Mouse (Mus musculus): Measurements from ENCODE around the gene B4galt2. TPM values are rescaled to one million over a fixed set of nuclear protein-coding genes. Genes with fewer than 3 reads are reported as not detected.

Gene B4galt2
- total and polyA plus RNA-seq, 3 experiments, result 0.08 to 0.19 TPM; not detected in 1

DNA sequence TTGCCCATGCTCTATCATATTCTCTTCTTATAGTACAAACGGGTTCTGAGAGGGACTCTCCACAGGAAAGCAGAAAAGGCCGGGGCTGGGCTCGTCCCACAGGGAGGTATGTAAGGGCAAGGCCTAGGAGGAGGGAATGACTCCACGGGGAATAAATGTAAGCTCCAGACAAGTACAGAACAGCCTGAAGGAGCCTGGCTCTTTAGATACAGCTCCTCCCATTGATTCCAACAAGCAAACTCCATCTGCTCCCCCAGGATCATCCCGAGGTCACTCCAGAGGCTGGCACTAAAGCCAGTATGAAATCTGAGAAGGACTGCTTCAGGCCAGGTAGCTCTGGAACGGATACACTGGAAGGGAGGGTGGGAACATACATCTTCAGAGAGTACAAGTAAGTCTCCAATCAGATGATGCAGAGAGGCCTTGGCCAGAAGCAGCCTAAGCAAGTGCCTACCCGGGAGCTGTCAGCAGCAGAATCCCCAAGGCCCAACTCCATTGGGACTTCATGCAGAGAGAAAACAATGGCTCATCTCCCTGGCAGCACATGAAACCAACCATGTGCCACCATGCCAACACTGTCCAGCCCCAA, 29.5 kb upstream of the B4galt2 start:
- H3K27me3 ChIP-seq (ENCODE audit: control insufficient read depth in 1 of 2, insufficient read depth in 2 of 2, low read length in 2 of 2), result no peaks in the 10 kb centered on the region
- no peaks in the 10 kb centered on the region for H3K9me3 ChIP-seq (replicated peaks; ENCODE audit: insufficient read depth, low read length)
- H3K4me1 ChIP-seq (ENCODE audit: control insufficient read depth in 1 of 2, insufficient read depth in 2 of 2, low read length in 2 of 2), result peaks cover 6 to 26% of the 10 kb centered on the region in 2 experiments; a peak in 3 of 4 replicates
- H3K4me3 ChIP-seq (ENCODE audit: control insufficient read depth in 1 of 2, insufficient read depth in 1 of 2, low read depth in 2 of 2, low read length in 2 of 2), result no peak overlapping the region
- TF ChIP-seq HCFC1 (IDR thresholded peaks at IDR 0.05; ENCODE audit: low read depth, low read length) (no peak), UBTF (IDR thresholded peaks at IDR 0.05; ENCODE audit: borderline replicate concordance, insufficient read depth, low read depth, low read length) (no peak), MEF2A (IDR thresholded peaks at IDR 0.05; ENCODE audit: extremely low read depth, insufficient replicate concordance, low read depth, low read length, poor library complexity, severe bottlenecking) (no peak), ETS1 (IDR thresholded peaks at IDR 0.05; ENCODE audit: low read depth, low read length) (no peak), E2F4 (IDR thresholded peaks at IDR 0.05; ENCODE audit: borderline replicate concordance, low read depth, low read length) (no peak), ZKSCAN1 (IDR thresholded peaks at IDR 0.05; ENCODE audit: low read depth, low read length) (no peak), MAFK (IDR thresholded peaks at IDR 0.05; ENCODE audit: borderline replicate concordance, low read depth, low read length) (no peak), ZMIZ1 (IDR thresholded peaks at IDR 0.05; ENCODE audit: low read depth, low read length) (no peak), CHD1 (IDR thresholded peaks at IDR 0.05; ENCODE audit: low read depth, low read length) (no peak), CTCF (IDR thresholded peaks at IDR 0.05 in 2 of 3, conservative IDR thresholded peaks at IDR 0.05 in 1 of 3; ENCODE audit: control insufficient read depth in 1 of 3, insufficient read depth in 1 of 3, low read depth in 2 of 3, low read length in 3 of 3, poor library complexity in 1 of 3, severe bottlenecking in 1 of 3) (no peak), MAZ (IDR thresholded peaks at IDR 0.05; ENCODE audit: low read depth, low read length) (no peak), TBP (IDR thresholded peaks at IDR 0.05; ENCODE audit: low read depth, low read length) (no peak), SIN3A (IDR thresholded peaks at IDR 0.05; ENCODE audit: low read length) (no peak), MYB (IDR thresholded peaks at IDR 0.05; ENCODE audit: low read depth, low read length) (no peak), TAL1 (IDR thresholded peaks at IDR 0.05; ENCODE audit: low read length) (no peak), BHLHE40 (IDR thresholded peaks at IDR 0.05; ENCODE audit: borderline replicate concordance, low read depth, low read length) (no peak), CHD2 (IDR thresholded peaks at IDR 0.05; ENCODE audit: low read length) (no peak), TCF12 (IDR thresholded peaks at IDR 0.05; ENCODE audit: low read depth, low read length) (no peak), GABPA (IDR thresholded peaks at IDR 0.05; ENCODE audit: low read depth, low read length) (no peak), USF1 (IDR thresholded peaks at IDR 0.05; ENCODE audit: low read depth, low read length) (no peak)
- peaks cover 0 to 27% of the 10 kb centered on the region in 2 experiments; a peak in 2 of 4 replicates for H3K36me3 ChIP-seq (ENCODE audit: control insufficient read depth in 1 of 2, insufficient read depth in 2 of 2, low read length in 2 of 2)
- no peak for DNase-seq (ENCODE audit: low read depth, low spot score)
- H3K79me2 ChIP-seq (ENCODE audit: control insufficient read depth, insufficient read depth, low read length, poor library complexity), result peaks cover 41% of the 10 kb centered on the region
- H3K9ac ChIP-seq (ENCODE audit: control insufficient read depth, low read depth, low read length, poor library complexity, severe bottlenecking), result no peak overlapping the region
- no peak overlapping the region for H3K27ac ChIP-seq (ENCODE audit: control insufficient read depth, low read depth, low read length)
